Mouse (Mus musculus): ENCODE data around the gene Ptpro.
A peak's percentile ranks its signal among the peaks of the same experiment; 100 is the strongest.

Ptpro gene

DNA sequence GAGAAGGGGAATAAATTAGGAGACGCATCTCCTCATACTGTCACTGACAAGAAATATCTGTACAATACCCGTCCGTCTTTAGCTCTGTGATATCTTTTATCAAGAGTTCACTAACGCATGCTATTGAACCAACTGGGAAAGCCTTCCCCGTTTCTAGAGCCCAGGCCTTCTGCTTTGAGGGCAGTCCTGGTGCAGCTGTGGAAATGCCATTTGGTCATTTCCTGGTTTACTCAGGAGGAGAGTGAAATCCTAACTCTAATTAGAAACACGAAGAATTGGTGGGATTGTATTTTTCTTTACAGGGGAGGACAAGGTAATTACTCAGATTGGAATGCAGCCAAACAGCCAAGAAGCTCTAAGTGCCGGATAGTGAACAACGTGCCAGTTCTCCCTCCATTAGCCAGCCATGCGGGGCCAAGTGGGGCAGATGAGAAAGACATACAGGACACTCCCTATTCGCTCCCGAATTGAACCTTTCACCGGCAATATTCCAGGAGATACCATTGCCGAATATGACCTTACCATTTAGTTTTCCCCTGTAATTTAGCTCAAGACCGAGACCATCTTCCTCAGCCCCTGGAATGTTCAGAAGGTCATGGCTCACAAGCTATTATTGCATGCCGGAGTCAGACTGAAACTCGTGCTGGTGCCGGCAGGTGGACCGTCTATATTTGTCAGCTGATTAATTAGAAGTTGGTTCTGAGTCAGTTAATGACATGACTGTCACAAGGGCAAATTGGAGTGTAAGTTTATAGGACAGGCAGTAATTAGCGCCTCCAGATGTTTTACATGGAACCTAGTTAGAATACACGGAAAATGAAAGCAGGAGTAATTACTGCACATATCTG is 43.1 kb downstream of the Ptpro start:
- no peak for DNase-seq (ENCODE audit: low read depth, low spot score)

DNA sequence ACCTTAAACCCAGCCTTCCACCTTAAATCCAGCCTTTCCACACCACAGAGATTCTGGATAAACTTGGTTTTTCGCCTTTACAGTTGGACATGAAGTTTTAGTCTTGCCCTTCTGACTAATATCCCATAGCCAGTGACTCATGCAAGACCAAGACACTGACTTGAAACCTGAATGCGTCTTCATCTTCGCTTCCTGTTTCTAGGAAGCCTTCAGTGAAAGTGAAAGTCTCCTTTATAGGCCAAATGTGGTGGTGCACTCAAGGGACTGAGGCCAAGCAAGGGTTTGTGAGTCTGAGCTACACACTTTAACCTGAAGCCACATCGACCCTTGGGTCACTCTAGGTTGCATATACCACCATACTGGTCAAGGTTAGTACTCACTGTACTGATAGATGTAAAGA is 50.4 kb downstream of the Ptpro start:
- no peak for DNase-seq (ENCODE audit: low read depth, low spot score)

- no peak for DNase-seq (ENCODE audit: low read depth, low spot score)
Observed at GRCm38 (mm10) chr6:137303824-137304223, 51.7 kb downstream of the Ptpro start.

DNA sequence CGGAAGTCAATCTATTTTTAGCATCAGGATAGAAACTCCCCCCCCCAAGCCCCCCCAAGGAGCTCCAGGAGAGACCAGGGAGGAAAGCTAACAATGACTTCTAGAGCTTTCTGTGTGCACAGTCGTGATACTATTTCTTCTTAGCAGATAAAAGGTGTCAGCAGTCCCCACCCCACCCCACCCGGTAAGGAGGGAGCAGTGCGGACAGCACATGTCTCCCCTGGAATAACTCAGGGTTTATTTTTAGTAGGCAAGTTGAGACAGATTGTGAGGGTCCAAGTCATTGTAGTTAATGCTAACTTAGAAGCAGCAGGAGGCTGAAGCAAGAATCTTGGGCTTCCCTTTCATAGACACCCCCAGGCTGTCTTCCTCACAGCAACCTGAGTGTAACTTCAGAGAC is 63.1 kb downstream of the Ptpro start:
- DNase-seq (ENCODE audit: low read depth, low spot score), result no peak

GRCm38 (mm10) chr6:137316358-137316757 is 64.2 kb downstream of the Ptpro start:
- no peak for DNase-seq (ENCODE audit: low read depth, low spot score)

DNA sequence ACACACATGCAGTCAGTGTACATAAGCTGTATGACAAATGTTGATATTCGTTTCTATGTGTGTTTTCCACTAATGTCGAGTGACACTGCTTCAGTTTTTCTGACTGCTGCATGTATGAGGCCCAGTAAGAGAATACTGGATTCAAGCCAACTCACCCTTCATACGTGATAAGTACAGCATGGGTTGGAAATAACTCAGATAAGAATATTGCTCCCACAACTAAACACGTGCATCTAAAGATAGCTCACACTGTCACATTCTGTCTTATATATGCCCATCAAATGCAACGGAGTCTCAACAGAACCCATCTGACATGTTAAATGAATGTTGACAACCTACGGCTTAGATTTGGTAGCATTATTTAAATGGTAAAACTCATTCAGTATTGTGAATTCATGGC is 65.4 kb downstream of the Ptpro start:
- no peak for DNase-seq (ENCODE audit: low read depth, low spot score)

GRCm38 (mm10) chr6:137318242-137318861 is 66.2 kb downstream of the Ptpro start:
- no peak for DNase-seq (ENCODE audit: low read depth, low spot score)

DNA sequence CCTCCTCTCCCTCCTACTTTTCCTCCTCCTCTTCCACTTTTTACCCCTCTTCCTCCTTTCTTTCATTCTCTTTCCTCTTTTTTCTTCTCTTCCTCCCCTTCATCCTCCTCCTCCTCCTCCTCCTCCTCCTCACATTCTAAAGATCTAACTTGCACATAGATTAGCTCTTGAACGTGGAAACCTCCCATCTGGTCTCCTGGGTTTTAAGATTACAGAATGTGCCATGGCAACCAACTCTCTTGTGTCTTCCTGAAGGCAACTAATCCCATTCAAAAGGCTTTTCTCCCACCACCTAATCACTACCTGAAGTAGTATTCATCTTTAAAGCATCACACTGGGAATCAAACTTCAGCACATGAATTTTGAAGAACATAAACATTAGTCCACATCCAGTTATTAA is 67.5 kb downstream of the Ptpro start:
- no peak for DNase-seq (ENCODE audit: low read depth, low spot score)

GRCm38 (mm10) chr6:137327718-137328117 is 75.6 kb downstream of the Ptpro start:
- DNase-seq (ENCODE audit: low read depth, low spot score), result no peak

GRCm38 (mm10) chr6:137328228-137328627 is 76.1 kb downstream of the Ptpro start:
- no peak for DNase-seq (ENCODE audit: low read depth, low spot score)

DNA sequence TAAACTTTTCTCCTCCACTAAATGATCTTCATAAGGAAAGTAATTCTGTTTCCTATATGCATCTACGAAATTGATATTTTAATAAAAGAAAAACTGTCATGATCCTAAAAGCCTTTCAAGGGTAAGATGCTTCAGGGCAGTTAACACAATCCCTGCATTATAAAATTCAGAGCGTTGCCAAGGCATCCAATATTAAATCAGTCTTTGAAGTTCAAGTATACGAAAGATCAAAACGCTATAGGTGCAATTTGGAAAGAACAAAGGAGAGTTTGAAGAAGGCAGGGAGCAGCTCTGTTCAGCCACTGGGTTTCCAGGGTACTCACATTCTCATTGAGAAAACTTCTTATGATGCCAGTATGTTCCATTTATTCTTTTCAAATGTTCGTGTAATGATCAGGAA is 78.7 kb downstream of the Ptpro start:
- DNase-seq (ENCODE audit: low read depth, low spot score), result no peak

GRCm38 (mm10) chr6:137331826-137332225 is 79.7 kb downstream of the Ptpro start:
- DNase-seq (ENCODE audit: low read depth, low spot score), result no peak

- DNase-seq (ENCODE audit: low read depth, low spot score), result no peak
Observed at GRCm38 (mm10) chr6:137339071-137339470, 87.0 kb downstream of the Ptpro start.

- no peak for DNase-seq (ENCODE audit: low read depth, low spot score)
Observed at GRCm38 (mm10) chr6:137343688-137344441, 91.7 kb downstream of the Ptpro start.

- no peak for DNase-seq (ENCODE audit: low read depth, low spot score)
Observed at GRCm38 (mm10) chr6:137360166-137360565, 108.0 kb downstream of the Ptpro start.

GRCm38 (mm10) chr6:137362216-137362615 is 110.1 kb downstream of the Ptpro start:
- DNase-seq (ENCODE audit: low read depth, low spot score), result peak; percentile 37

GRCm38 (mm10) chr6:137364681-137365080 is 112.6 kb downstream of the Ptpro start:
- peak; percentile 74 for DNase-seq (ENCODE audit: low read depth, low spot score)

- no peak for DNase-seq (ENCODE audit: low read depth, low spot score)
Observed at GRCm38 (mm10) chr6:137365637-137366036, 113.5 kb downstream of the Ptpro start.

GRCm38 (mm10) chr6:137370745-137371144 is 118.6 kb downstream of the Ptpro start:
- no peak for DNase-seq (ENCODE audit: low read depth, low spot score)

DNA sequence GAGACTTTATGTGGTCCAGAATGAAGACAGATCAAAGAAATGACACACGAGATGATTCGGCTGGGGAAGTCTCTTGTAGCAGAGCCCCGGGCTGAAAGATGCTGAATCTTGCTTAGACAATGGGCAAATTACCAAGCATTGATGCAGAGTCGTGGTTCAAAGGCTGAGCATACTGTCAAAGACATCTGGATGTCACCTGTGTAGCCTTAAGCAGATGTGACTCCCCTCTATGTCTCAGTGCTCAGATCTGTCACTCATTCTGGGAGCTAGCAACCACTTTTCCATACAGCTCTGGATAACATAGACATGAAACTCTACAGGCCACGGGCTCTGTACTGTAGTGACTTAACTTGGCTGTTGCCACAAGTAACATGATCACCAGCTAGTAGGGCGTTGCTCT is 119.3 kb downstream of the Ptpro start:
- no peak for DNase-seq (ENCODE audit: low read depth, low spot score)

DNA sequence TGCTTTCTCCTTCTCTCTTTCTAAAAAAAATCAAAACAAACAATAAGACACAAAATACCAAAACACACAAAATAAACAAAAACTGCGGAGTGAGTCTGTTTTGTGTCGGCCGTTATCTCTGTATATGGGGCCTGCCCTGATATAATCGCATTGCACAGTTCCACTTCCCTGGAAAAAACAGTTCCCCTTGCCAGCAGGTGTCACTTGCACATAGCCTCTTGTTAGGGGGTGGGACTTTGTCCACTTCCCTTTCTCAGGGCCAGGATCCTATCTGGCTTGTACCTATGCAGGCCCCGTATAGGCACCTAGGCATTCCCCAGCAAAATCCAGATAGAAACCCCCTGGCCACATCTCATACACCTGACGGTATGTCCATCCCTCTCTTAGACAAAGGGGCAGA is 121.8 kb downstream of the Ptpro start:
- no peak for DNase-seq (ENCODE audit: low read depth, low spot score)

DNA sequence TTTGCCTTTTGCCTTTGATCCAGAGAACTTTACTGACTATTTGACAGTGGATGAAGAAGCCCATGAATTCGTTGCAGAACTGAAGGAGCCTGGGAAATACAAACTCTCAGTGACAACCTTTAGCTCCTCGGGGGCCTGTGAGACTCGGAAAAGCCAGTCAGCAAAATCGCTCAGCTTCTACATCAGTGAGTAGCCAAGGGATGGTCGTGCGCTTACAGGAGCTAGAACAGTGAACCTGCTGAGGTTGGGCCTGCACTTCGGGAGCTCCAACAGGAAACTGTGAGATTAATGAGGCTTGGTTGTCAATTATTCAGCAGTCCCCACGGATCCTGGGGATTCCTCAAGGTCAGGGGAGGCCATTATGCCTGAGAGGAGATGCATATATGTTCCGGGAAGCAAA is 130.4 kb downstream of the Ptpro start:
- DNase-seq (ENCODE audit: low read depth, low spot score), result no peak

GRCm38 (mm10) chr6:137386344-137386743 is 134.2 kb downstream of the Ptpro start:
- DNase-seq (ENCODE audit: low read depth, low spot score), result no peak
